Mouse (Mus musculus) macrophage (primary cell): ENCODE results near the gene Arid3b. TPM values are rescaled to one million over a fixed set of nuclear protein-coding genes. Genes with fewer than 3 reads are reported as not detected.

Source experiments
- H3K27ac ChIP-seq: fragments of 350-480 bp; formaldehyde crosslinking; 2 replicates; pipeline ENCODE4 v1.9.0; 2021
- H3K36me3 ChIP-seq: fragments of 350-480 bp; formaldehyde crosslinking; 2 replicates; pipeline ENCODE4 v1.9.0; 2021; ENCODE audit errors: inconsistent target
- H3K4me3 ChIP-seq: fragments of 350-480 bp; formaldehyde crosslinking; 2 replicates; pipeline ENCODE4 v1.9.0; 2021; ENCODE audit errors: inconsistent target
- H3K79me2 ChIP-seq: fragments of 350-480 bp; formaldehyde crosslinking; 2 replicates; pipeline ENCODE4 v1.9.0; 2021; ENCODE audit errors: inconsistent target
- WGBS: methylation state at CpG from one replicate; pipeline ENCODE4 v1.1.7; 2026; ENCODE audit warnings: inconsistent platforms; ENCODE audit not compliant: missing documents; 5-methylcytosine and 5-hydroxymethylcytosine counted together
- polyA plus RNA-seq: library from polyadenylated mRNA; stranded (reverse); fragments of 250-400 nt; gene quantifications from 3 replicates; pipeline ENCODE4 v1.2.4, GENCODE M21; 2018; ENCODE audit warnings: inconsistent platforms

The Arid3b gene
- polyA plus RNA-seq, 1 experiment from 2014 or later: 8.3 TPM

DNA sequence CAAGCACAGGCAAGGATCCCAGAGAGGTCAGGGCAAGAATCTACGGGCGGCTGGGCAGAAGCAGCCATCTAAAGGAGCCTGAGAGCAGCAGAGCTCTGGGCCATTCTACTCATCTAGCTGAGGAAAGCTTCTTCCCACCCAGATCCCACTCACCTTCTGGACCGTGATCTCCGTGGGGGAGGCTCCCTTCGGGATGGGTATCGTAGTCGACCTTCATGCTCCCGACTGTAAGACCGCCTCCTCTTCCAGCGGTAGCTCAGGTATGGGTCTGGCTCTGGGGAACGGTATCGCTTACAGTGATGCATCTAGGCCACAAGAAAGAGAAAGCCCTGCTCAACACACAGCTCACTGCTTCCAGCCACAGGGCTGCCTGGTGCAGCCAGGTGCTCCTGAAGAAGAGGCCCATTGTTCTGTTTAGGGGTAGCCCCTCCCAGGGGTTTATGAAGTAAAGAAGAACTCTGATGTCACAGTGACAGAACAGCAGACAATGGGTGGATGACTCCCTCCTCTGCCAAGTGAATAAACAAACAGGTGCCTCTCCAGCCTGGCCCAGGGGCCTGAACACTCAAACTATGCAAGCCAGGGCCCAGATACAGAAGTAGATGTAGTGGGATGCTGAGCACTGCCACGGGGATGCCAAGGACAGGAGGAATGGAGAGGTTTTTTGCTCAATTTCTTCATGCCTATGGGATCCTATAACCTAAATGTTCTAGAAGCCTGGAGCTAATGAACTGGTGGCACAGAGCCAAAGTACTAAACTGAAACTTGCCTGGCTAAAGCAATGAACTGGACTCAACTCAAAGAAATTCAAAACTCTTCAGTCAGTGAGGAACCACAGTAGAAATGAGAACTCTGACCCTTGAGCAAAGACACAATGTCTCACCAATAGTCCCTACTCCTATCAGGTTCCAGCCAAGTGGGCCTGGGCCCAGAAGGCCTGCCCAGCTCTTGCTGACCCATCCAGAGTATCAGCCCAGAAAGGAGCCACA, 74.7 kb downstream of the Arid3b start:
- peaks cover 74% of the 10 kb centered on the region for H3K79me2 ChIP-seq
- WGBS: 98% methylated on average over 13 of the region's 13 CpGs
- peaks cover 48% of the 10 kb centered on the region for H3K36me3 ChIP-seq
- H3K27ac ChIP-seq: no peak overlapping the region
- H3K4me3 ChIP-seq: no peak overlapping the region; the same call in 1 of the 2 replicates

GRCm38 (mm10) chr9:57760416-57761146, 76.0 kb downstream of the Arid3b start:
- WGBS: 98% methylated on average over 24 of the region's 24 CpGs
- Histone ChIP-seq H3K79me2 (peaks cover 74% of the 10 kb centered on the region), H3K36me3 (peaks cover 58% of the 10 kb centered on the region), H3K4me3 (no peak overlapping the region), H3K27ac (no peak overlapping the region)

DNA sequence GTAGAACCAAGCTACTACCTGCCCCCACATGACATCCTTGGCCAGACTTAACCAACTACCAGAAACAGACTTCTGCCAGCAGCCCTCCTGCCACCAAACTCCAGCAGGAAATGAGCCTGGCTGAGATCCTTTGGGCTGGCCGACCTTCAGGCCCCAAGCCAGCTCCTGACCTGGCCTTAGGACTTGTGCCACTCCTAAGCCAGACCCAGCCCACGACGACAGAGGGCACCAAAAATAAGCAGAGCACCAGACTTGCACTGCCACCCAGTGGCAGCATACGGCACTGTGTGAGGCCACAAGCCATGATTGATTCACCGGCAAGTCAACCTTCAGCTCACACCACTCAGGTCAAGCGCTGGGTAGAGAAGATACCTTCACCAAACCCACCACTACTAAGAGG, 77.3 kb downstream of the Arid3b start:
- peaks cover 71% of the 10 kb centered on the region for H3K36me3 ChIP-seq
- no peak overlapping the region for H3K4me3 ChIP-seq
- peaks cover 69% of the 10 kb centered on the region for H3K79me2 ChIP-seq
- WGBS: 9% methylated on average over 6 of the region's 6 CpGs
- no peak overlapping the region for H3K27ac ChIP-seq

- no peak overlapping the region for H3K4me3 ChIP-seq
- 92% methylated on average over 22 of the region's 22 CpGs for WGBS
- H3K36me3 ChIP-seq: peaks cover 79% of the 10 kb centered on the region
- no peak overlapping the region for H3K27ac ChIP-seq
- H3K79me2 ChIP-seq: peaks cover 61% of the 10 kb centered on the region
Measured at GRCm38 (mm10) chr9:57758528-57758927, 78.1 kb downstream of the Arid3b start.

GRCm38 (mm10) chr9:57757578-57757977, 79.0 kb downstream of the Arid3b start:
- Histone ChIP-seq H3K4me3 (no peak overlapping the region), H3K36me3 (peaks cover 88% of the 10 kb centered on the region), H3K27ac (no peak overlapping the region), H3K79me2 (peaks cover 52% of the 10 kb centered on the region)
- WGBS: 95% methylated on average over 3 of the region's 3 CpGs

DNA sequence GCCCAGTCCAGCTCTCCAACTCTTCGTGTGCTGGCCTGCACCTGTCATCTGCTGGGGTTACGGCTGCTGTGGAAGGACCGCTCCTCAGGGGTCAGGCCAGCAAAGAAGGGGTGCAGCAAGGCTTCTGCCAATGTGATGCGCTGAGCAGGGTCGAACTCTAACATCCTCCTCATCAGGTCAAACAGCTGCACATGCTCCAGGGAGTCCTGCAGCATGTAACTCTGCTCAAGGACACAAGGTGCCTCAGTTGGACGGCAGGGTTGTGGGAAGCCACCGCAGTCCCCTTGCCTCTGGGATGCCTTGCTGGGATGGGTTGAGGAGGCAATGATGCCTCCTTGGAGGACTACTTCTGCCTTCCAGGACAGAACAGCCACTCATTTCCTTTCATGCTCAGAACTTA, 85.7 kb downstream of the Arid3b start:
- Histone ChIP-seq H3K36me3 (peaks cover 100% of the 10 kb centered on the region), H3K4me3 (no peak overlapping the region), H3K79me2 (no peaks in the 10 kb centered on the region), H3K27ac (no peak overlapping the region)
- WGBS: 92% methylated on average over 7 of the region's 7 CpGs

GRCm38 (mm10) chr9:57748831-57749230, 87.8 kb downstream of the Arid3b start:
- WGBS: 54% methylated on average over 1 of the region's 1 CpGs
- Histone ChIP-seq H3K27ac (no peak overlapping the region), H3K36me3 (peaks cover 82% of the 10 kb centered on the region), H3K4me3 (no peak overlapping the region), H3K79me2 (no peaks in the 10 kb centered on the region)

DNA sequence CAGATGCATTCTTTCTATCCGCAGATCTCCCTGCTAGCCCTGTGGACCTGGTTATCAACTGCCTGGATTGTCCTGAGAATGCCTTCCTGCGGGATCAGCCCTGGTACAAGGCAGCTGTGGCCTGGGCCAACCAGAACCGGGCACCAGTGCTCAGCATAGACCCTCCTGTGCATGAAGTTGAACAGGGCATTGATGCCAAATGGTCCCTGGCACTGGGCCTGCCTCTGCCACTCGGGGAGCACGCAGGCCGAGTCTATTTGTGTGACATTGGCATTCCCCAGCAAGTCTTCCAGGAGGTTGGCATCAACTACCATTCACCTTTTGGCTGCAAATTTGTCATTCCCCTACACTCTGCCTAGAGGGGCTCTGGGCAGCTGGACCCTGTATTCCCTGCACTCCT, 88.5 kb downstream of the Arid3b start:
- Histone ChIP-seq H3K36me3 (peaks cover 79% of the 10 kb centered on the region), H3K27ac (no peak overlapping the region), H3K79me2 (no peaks in the 10 kb centered on the region), H3K4me3 (no peak overlapping the region)
- WGBS: 94% methylated on average over 6 of the region's 6 CpGs

DNA sequence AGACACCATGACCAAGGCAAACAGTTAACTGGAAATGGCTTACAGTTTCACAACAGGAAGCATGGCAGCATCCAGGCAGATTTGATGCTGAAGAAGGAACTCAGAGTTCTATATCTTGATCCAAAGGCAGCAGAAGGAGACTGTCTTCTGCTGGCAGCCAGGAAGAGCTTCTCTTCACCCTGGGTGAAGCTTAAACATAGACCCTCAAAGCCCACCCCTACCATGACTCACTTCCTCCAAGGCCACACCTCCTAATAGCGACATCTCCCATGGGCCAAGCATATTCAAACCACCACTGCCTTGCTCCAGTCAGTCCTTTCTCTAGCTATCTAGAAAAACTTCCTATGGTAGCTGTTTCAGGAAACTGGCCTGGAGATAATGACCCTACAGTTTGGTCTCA, 89.5 kb downstream of the Arid3b start:
- Histone ChIP-seq H3K79me2 (no peaks in the 10 kb centered on the region), H3K36me3 (peaks cover 78% of the 10 kb centered on the region), H3K27ac (no peak overlapping the region), H3K4me3 (no peak overlapping the region)
- 100% methylated on average over 1 of the region's 1 CpGs for WGBS

DNA sequence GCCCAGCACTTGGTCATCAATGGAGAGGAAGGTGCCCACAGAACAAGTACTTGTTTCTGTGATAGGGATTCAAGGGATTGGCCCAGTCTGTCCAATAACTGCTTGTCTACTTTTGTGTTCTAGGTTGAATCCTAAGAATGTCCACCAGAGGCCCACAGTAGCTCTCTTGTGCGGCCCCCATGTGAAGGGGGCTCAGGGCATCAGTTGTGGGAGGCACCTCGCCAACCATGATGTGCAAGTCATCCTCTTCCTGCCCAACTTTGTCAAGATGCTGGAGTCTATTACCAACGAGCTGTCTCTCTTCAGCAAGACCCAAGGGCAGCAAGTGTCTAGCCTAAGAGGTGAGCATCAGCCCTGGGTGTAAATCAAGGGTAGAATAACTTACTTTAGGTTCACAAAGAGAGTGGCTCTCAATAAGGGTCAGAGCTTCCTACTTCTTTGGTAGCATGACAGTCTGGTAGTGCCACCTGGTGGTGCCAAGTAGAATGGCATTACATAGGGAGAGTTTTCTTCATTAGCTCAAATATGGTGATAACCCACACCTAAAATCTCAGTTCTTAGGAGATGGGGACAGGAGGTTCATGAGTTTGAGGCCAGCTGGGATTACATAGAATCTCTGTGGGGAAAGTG, 92.0 kb downstream of the Arid3b start:
- 35% methylated on average over 3 of the region's 3 CpGs for WGBS

More for the DNA sequence above, 92.0 kb downstream of the Arid3b start:
- Histone ChIP-seq H3K79me2 (no peaks in the 10 kb centered on the region), H3K4me3 (no peak overlapping the region), H3K36me3 (peaks cover 75% of the 10 kb centered on the region), H3K27ac (no peak overlapping the region)

Other genes starting within 250 kb of the Arid3b start
- 6.1 to 12.5 TPM (median 6.5 TPM) in 3 replicates for gene Ulk3, start 247.3 kb downstream of the Arid3b start, polyA plus RNA-seq
- gene Cplx3, start 230.5 kb downstream of the Arid3b start, polyA plus RNA-seq: not detected in 3 replicates
- gene Lman1l, start 216.0 kb downstream of the Arid3b start, polyA plus RNA-seq: not detected in 3 replicates
- gene Csk, start 183.2 kb downstream of the Arid3b start, polyA plus RNA-seq: 144 to 160 TPM (median 149 TPM) in 3 replicates
- gene Cyp1a2, start 153.1 kb downstream of the Arid3b start, polyA plus RNA-seq: not detected in 3 replicates
- not detected in 3 replicates for gene Cyp1a1, start 148.9 kb downstream of the Arid3b start, polyA plus RNA-seq
- 5.3 to 7.7 TPM (median 6.3 TPM) in 3 replicates for gene Edc3, start 128.3 kb downstream of the Arid3b start, polyA plus RNA-seq
- 29.7 to 113 TPM (median 47.9 TPM) in 3 replicates for gene Clk3, start 70.9 kb downstream of the Arid3b start, polyA plus RNA-seq
- gene Ubl7, start 74.2 kb upstream of the Arid3b start, polyA plus RNA-seq: 45.4 to 61.7 TPM (median 59.7 TPM) in 3 replicates
- gene Sema7a, start 103.3 kb upstream of the Arid3b start, polyA plus RNA-seq: 0.16 to 0.17 TPM in 2 of 3 replicates, not detected in the other
- gene Cyp11a1, start 169.6 kb upstream of the Arid3b start, polyA plus RNA-seq: not detected in 3 replicates
- gene Stra6, start 227.0 kb upstream of the Arid3b start, polyA plus RNA-seq: not detected in 3 replicates